Mouse (Mus musculus): ENCODE measurements around the gene Fam171a1.

- no peak for TF ChIP-seq CTCF (IDR thresholded peaks at IDR 0.05; ENCODE audit: low read depth, low read length)
- no peak for TF ChIP-seq GATA1 (IDR thresholded peaks at IDR 0.05; ENCODE audit: borderline replicate concordance, low read length)
These were observed 21.3 kb downstream of the Fam171a1 start for GRCm38 (mm10) chr2:3135297-3135684.

All from G1E (cell line).